Mouse (Mus musculus): Measurements from ENCODE around the gene Zfp335.

- TF ChIP-seq CTCF (IDR thresholded peaks at IDR 0.05; ENCODE audit: low read depth) (no peak), EP300 (IDR thresholded peaks at IDR 0.05; ENCODE audit: low read depth) (no peak)
Observed at GRCm38 (mm10) chr2:164885788-164886187, 25.8 kb downstream of the Zfp335 start.
